Mouse (Mus musculus) midbrain, embryonic 14.5 days (tissue): ENCODE results near the gene Dse. TPM values are rescaled to one million over a fixed set of nuclear protein-coding genes. Genes with fewer than 3 reads are reported as not detected.

Experiments used
- ATAC-seq: fragments of 200-750 bp; cut with Nextera tagmentation; 2 replicates; pipeline ENCODE4 v1.8.0; 2017; ENCODE audit warnings: moderate number of reproducible peaks, moderate library complexity; ENCODE audit not compliant: low FRiP score, low TSS enrichment
- DNase-seq: peaks from one replicate; pipeline ENCODE4 v3.0.0-alpha.2; 2015
- H3K27ac ChIP-seq: fragments of 300-500 bp; sonication (generic); replicated peaks from 2 replicates; pipeline ENCODE4 v1.5.1; 2014; ENCODE audit warnings: mild to moderate bottlenecking, low read depth, low read length, moderate library complexity
- H3K27me3 ChIP-seq: fragments of 300-500 bp; sonication (generic); 2 replicates; pipeline ENCODE4 v1.6.1; 2014; ENCODE audit warnings: low read length, control low read depth, mixed read lengths; ENCODE audit not compliant: control insufficient read depth, insufficient read depth
- H3K36me3 ChIP-seq: fragments of 300-500 bp; sonication (generic); 2 replicates; pipeline ENCODE4 v1.6.1; 2014; ENCODE audit warnings: low read length, control low read depth; ENCODE audit not compliant: control insufficient read depth, insufficient read depth
- H3K4me1 ChIP-seq: fragments of 300-500 bp; sonication (generic); 2 replicates; pipeline ENCODE4 v1.6.1; 2014; ENCODE audit warnings: mild to moderate bottlenecking, antibody characterized with exemption, low read length, control low read depth; ENCODE audit not compliant: control insufficient read depth, insufficient read depth
- H3K4me2 ChIP-seq: fragments of 300-500 bp; sonication (generic); 2 replicates; pipeline ENCODE4 v1.6.1; 2014; ENCODE audit warnings: mild to moderate bottlenecking, low read length, moderate library complexity
- H3K4me3 ChIP-seq: fragments of 300-500 bp; sonication (generic); replicated peaks from 2 replicates; pipeline ENCODE4 v1.5.1; 2014; ENCODE audit warnings: low read depth, low read length
- H3K9ac ChIP-seq: fragments of 300-500 bp; sonication (generic); replicated peaks from 2 replicates; pipeline ENCODE4 v1.6.1; 2014; ENCODE audit warnings: mild to moderate bottlenecking, low read length, moderate library complexity
- H3K9me3 ChIP-seq: fragments of 300-500 bp; sonication (generic); 2 replicates; pipeline ENCODE4 v1.6.1; 2016; ENCODE audit warnings: low read length, control low read depth, mixed read lengths; ENCODE audit not compliant: control insufficient read depth
- WGBS: fragments of 180-500 bp; shearing (Covaris S2); extraction: QIAGEN DNeasy Blood & Tissue Kit; methylation state at CpG from one replicate; pipeline ENCODE4 v1.1.7; 2014; 5-methylcytosine and 5-hydroxymethylcytosine counted together
- polyA plus RNA-seq: library from polyadenylated mRNA; unstranded; fragments of >200 nt; fragmentation: Nextera tagmentation; extraction: Ambion mirVana; gene quantifications from 2 replicates; pipeline ENCODE4 v1.2.1, GENCODE M21; 2014

The Dse gene
- polyA plus RNA-seq, 1 experiment from 2014 or later, result 9.4 TPM

GRCm38 (mm10) chr10:34131356-34131755 is 76.2 kb downstream of the Dse start:
- WGBS, result 89% methylated on average over 2 of the region's 2 CpGs
- no peak for DNase-seq
- Histone ChIP-seq H3K27ac (no peak overlapping the region), H3K27me3 (no peaks in the 10 kb centered on the region), H3K4me3 (no peak overlapping the region), H3K9me3 (no peaks in the 10 kb centered on the region), H3K9ac (no peak overlapping the region), H3K4me2 (no peak overlapping the region), H3K4me1 (no peaks in the 10 kb centered on the region), H3K36me3 (no peaks in the 10 kb centered on the region)
- ATAC-seq, result no peak

GRCm38 (mm10) chr10:34128391-34128790 is 79.1 kb downstream of the Dse start:
- DNase-seq, result no peak
- Histone ChIP-seq H3K27me3 (no peaks in the 10 kb centered on the region), H3K4me2 (no peak overlapping the region), H3K9ac (no peak overlapping the region), H3K27ac (no peak overlapping the region), H3K4me3 (no peak overlapping the region), H3K36me3 (no peaks in the 10 kb centered on the region), H3K9me3 (no peaks in the 10 kb centered on the region), H3K4me1 (no peaks in the 10 kb centered on the region)
- ATAC-seq, result no peak
- 83% methylated on average over 6 of the region's 6 CpGs for WGBS

- Histone ChIP-seq H3K36me3 (no peaks in the 10 kb centered on the region), H3K4me3 (peak within 1 kb of the TSS; percentile 47), H3K9ac (peak within 1 kb of the TSS; percentile 52), H3K9me3 (no peaks in the 10 kb centered on the region), H3K27me3 (no peaks in the 10 kb centered on the region), H3K4me1 (no peaks in the 10 kb centered on the region), H3K27ac (no peak within 1 kb of the TSS), H3K4me2 (peak within 1 kb of the TSS; percentile 67)
- ATAC-seq, result peak; percentile 68
- WGBS, result 19% methylated on average over 44 of the region's 44 CpGs
- DNase-seq, result peak; percentile 75
These were observed 79.8 kb downstream of the Dse start, which contains the start of gene Calhm6 for GRCm38 (mm10) chr10:34127392-34128378. Gene Calhm6, minus strand, starts transcription at chr10:34127984.

GRCm38 (mm10) chr10:34118421-34118820 is 89.1 kb downstream of the Dse start:
- Histone ChIP-seq H3K27ac (no peak overlapping the region), H3K4me3 (no peak overlapping the region), H3K9me3 (no peaks in the 10 kb centered on the region), H3K36me3 (no peaks in the 10 kb centered on the region), H3K4me1 (no peaks in the 10 kb centered on the region), H3K9ac (no peak overlapping the region), H3K4me2 (no peak overlapping the region), H3K27me3 (no peaks in the 10 kb centered on the region)
- 90% methylated on average over 2 of the region's 2 CpGs for WGBS
- no peak for DNase-seq
- ATAC-seq, result no peak

GRCm38 (mm10) chr10:34117770-34118169 is 89.7 kb downstream of the Dse start:
- no peak overlapping the region for H3K27ac ChIP-seq
- no peak overlapping the region for H3K4me2 ChIP-seq
- no peaks in the 10 kb centered on the region for H3K36me3 ChIP-seq
- ATAC-seq (no peak), DNase-seq (no peak)
- no peaks in the 10 kb centered on the region for H3K4me1 ChIP-seq
- no peaks in the 10 kb centered on the region for H3K9me3 ChIP-seq
- H3K4me3 ChIP-seq, result no peak overlapping the region
- no peak overlapping the region for H3K9ac ChIP-seq
- H3K27me3 ChIP-seq, result no peaks in the 10 kb centered on the region

GRCm38 (mm10) chr10:34117131-34117530 is 90.4 kb downstream of the Dse start:
- Histone ChIP-seq H3K4me2 (no peak overlapping the region), H3K27ac (no peak overlapping the region), H3K4me1 (no peaks in the 10 kb centered on the region), H3K36me3 (no peaks in the 10 kb centered on the region), H3K27me3 (no peaks in the 10 kb centered on the region), H3K9me3 (no peaks in the 10 kb centered on the region), H3K9ac (no peak overlapping the region), H3K4me3 (no peak overlapping the region)
- ATAC-seq (no peak), DNase-seq (no peak)
- WGBS, result 75% methylated on average over 3 of the region's 3 CpGs

- 91% methylated on average over 4 of the region's 4 CpGs for WGBS
These were observed 95.4 kb downstream of the Dse start for GRCm38 (mm10) chr10:34111964-34112738.

GRCm38 (mm10) chr10:34110863-34111465 is 96.6 kb downstream of the Dse start:
- Histone ChIP-seq H3K27me3 (no peaks in the 10 kb centered on the region), H3K36me3 (no peaks in the 10 kb centered on the region), H3K4me1 (no peaks in the 10 kb centered on the region), H3K4me3 (no peak overlapping the region), H3K27ac (no peak overlapping the region), H3K9me3 (no peaks in the 10 kb centered on the region), H3K4me2 (no peak overlapping the region), H3K9ac (no peak overlapping the region)
- 85% methylated on average over 13 of the region's 13 CpGs for WGBS
- no peak for DNase-seq
- no peak for ATAC-seq

More at GRCm38 (mm10) chr10:34111964-34112738, 95.4 kb downstream of the Dse start:
- ATAC-seq, result no peak
- DNase-seq, result no peak
- no peaks in the 10 kb centered on the region for H3K9me3 ChIP-seq
- H3K9ac ChIP-seq, result no peak overlapping the region
- no peak overlapping the region for H3K4me2 ChIP-seq
- H3K36me3 ChIP-seq, result no peaks in the 10 kb centered on the region
- no peaks in the 10 kb centered on the region for H3K4me1 ChIP-seq
- H3K4me3 ChIP-seq, result no peak overlapping the region
- no peak overlapping the region for H3K27ac ChIP-seq
- no peaks in the 10 kb centered on the region for H3K27me3 ChIP-seq
